Mouse (Mus musculus): ENCODE data around the gene Baz1b. TPM values are rescaled to one million over a fixed set of nuclear protein-coding genes. Genes with fewer than 3 reads are reported as not detected.

Gene Baz1b
- polyA plus RNA-seq, 1 experiment from 2014 or later = 52.8 TPM

- no peak overlapping the region for H3K27ac ChIP-seq
- H3K36me3 ChIP-seq (ENCODE audit: inconsistent target) = no peaks in the 10 kb centered on the region
- no peaks in the 10 kb centered on the region for H3K79me2 ChIP-seq (ENCODE audit: inconsistent target)
- no peak overlapping the region for H3K4me3 ChIP-seq (ENCODE audit: inconsistent target)
- 94% methylated on average over 10 of the region's 12 CpGs for WGBS (ENCODE audit: missing documents)
These were observed 70.5 kb downstream of the Baz1b start for GRCm38 (mm10) chr5:135257559-135257958.

- Histone ChIP-seq H3K4me3 (ENCODE audit: inconsistent target) (no peak overlapping the region), H3K36me3 (ENCODE audit: inconsistent target) (no peaks in the 10 kb centered on the region), H3K27ac (no peak overlapping the region), H3K79me2 (ENCODE audit: inconsistent target) (no peaks in the 10 kb centered on the region)
- 90% methylated on average over 20 of the region's 30 CpGs for WGBS (ENCODE audit: missing documents)
These were observed 71.5 kb downstream of the Baz1b start for GRCm38 (mm10) chr5:135258280-135259150.

GRCm38 (mm10) chr5:135263866-135264503 is 76.9 kb downstream of the Baz1b start:
- Histone ChIP-seq H3K36me3 (ENCODE audit: inconsistent target) (no peaks in the 10 kb centered on the region), H3K27ac (no peak overlapping the region), H3K79me2 (ENCODE audit: inconsistent target) (no peaks in the 10 kb centered on the region), H3K4me3 (ENCODE audit: inconsistent target) (no peak overlapping the region)
- 19% methylated on average over 17 of the region's 17 CpGs for WGBS (ENCODE audit: missing documents)

GRCm38 (mm10) chr5:135264548-135264947 is 77.5 kb downstream of the Baz1b start:
- Histone ChIP-seq H3K27ac (no peak overlapping the region), H3K4me3 (ENCODE audit: inconsistent target) (no peak overlapping the region), H3K79me2 (ENCODE audit: inconsistent target) (no peaks in the 10 kb centered on the region), H3K36me3 (ENCODE audit: inconsistent target) (no peaks in the 10 kb centered on the region)
- 4% methylated on average over 9 of the region's 9 CpGs for WGBS (ENCODE audit: missing documents)

GRCm38 (mm10) chr5:135269451-135269850 is 82.4 kb downstream of the Baz1b start:
- H3K27ac ChIP-seq = no peak overlapping the region
- 52% methylated on average over 8 of the region's 8 CpGs for WGBS (ENCODE audit: missing documents)

GRCm38 (mm10) chr5:135270361-135270760 is 83.3 kb downstream of the Baz1b start:
- WGBS (ENCODE audit: missing documents) = 83% methylated on average over 4 of the region's 4 CpGs
- Histone ChIP-seq H3K4me3 (ENCODE audit: inconsistent target) (no peak overlapping the region), H3K36me3 (ENCODE audit: inconsistent target) (no peaks in the 10 kb centered on the region), H3K79me2 (ENCODE audit: inconsistent target) (no peaks in the 10 kb centered on the region), H3K27ac (no peak overlapping the region)

More at GRCm38 (mm10) chr5:135269451-135269850, 82.4 kb downstream of the Baz1b start:
- H3K79me2 ChIP-seq (ENCODE audit: inconsistent target) = no peaks in the 10 kb centered on the region
- H3K36me3 ChIP-seq (ENCODE audit: inconsistent target) = no peaks in the 10 kb centered on the region
- no peak overlapping the region for H3K4me3 ChIP-seq (ENCODE audit: inconsistent target)

GRCm38 (mm10) chr5:135271563-135272165 is 84.6 kb downstream of the Baz1b start:
- no peak overlapping the region for H3K4me3 ChIP-seq (ENCODE audit: inconsistent target)
- no peaks in the 10 kb centered on the region for H3K79me2 ChIP-seq (ENCODE audit: inconsistent target)
- WGBS (ENCODE audit: missing documents) = 91% methylated on average over 12 of the region's 12 CpGs
- no peaks in the 10 kb centered on the region for H3K36me3 ChIP-seq (ENCODE audit: inconsistent target)
- H3K27ac ChIP-seq = no peak overlapping the region

GRCm38 (mm10) chr5:135274663-135275396 is 87.8 kb downstream of the Baz1b start:
- Histone ChIP-seq H3K79me2 (ENCODE audit: inconsistent target) (no peaks in the 10 kb centered on the region), H3K27ac (no peak overlapping the region), H3K36me3 (ENCODE audit: inconsistent target) (no peaks in the 10 kb centered on the region), H3K4me3 (ENCODE audit: inconsistent target) (no peak overlapping the region)
- 75% methylated on average over 15 of the region's 15 CpGs for WGBS (ENCODE audit: missing documents)

GRCm38 (mm10) chr5:135276597-135276996 is 89.5 kb downstream of the Baz1b start:
- no peak overlapping the region for H3K4me3 ChIP-seq (ENCODE audit: inconsistent target)
- WGBS (ENCODE audit: missing documents) = 75% methylated on average over 31 of the region's 36 CpGs
- H3K79me2 ChIP-seq (ENCODE audit: inconsistent target) = no peaks in the 10 kb centered on the region
- no peak overlapping the region for H3K27ac ChIP-seq
- no peaks in the 10 kb centered on the region for H3K36me3 ChIP-seq (ENCODE audit: inconsistent target)

- no peak overlapping the region for H3K4me3 ChIP-seq (ENCODE audit: inconsistent target)
- no peaks in the 10 kb centered on the region for H3K79me2 ChIP-seq (ENCODE audit: inconsistent target)
- no peaks in the 10 kb centered on the region for H3K36me3 ChIP-seq (ENCODE audit: inconsistent target)
- WGBS (ENCODE audit: missing documents) = 94% methylated on average over 9 of the region's 9 CpGs
- no peak overlapping the region for H3K27ac ChIP-seq
These were observed 93.2 kb downstream of the Baz1b start for GRCm38 (mm10) chr5:135280226-135280625.

- Histone ChIP-seq H3K27ac (no peak overlapping the region), H3K36me3 (ENCODE audit: inconsistent target) (no peaks in the 10 kb centered on the region), H3K79me2 (ENCODE audit: inconsistent target) (no peaks in the 10 kb centered on the region), H3K4me3 (ENCODE audit: inconsistent target) (no peak overlapping the region)
- 85% methylated on average over 3 of the region's 3 CpGs for WGBS (ENCODE audit: missing documents)
These were observed 98.1 kb downstream of the Baz1b start for GRCm38 (mm10) chr5:135285211-135285610.

- Histone ChIP-seq H3K79me2 (ENCODE audit: inconsistent target) (no peaks in the 10 kb centered on the region), H3K36me3 (ENCODE audit: inconsistent target) (no peaks in the 10 kb centered on the region), H3K27ac (no peak overlapping the region), H3K4me3 (ENCODE audit: inconsistent target) (no peak overlapping the region)
- WGBS (ENCODE audit: missing documents) = 1% methylated on average over 6 of the region's 6 CpGs
These were observed 99.1 kb downstream of the Baz1b start for GRCm38 (mm10) chr5:135286185-135286584.

- 89% methylated on average over 5 of the region's 5 CpGs for WGBS (ENCODE audit: missing documents)
- Histone ChIP-seq H3K4me3 (ENCODE audit: inconsistent target) (no peak overlapping the region), H3K36me3 (ENCODE audit: inconsistent target) (no peaks in the 10 kb centered on the region), H3K79me2 (ENCODE audit: inconsistent target) (no peaks in the 10 kb centered on the region), H3K27ac (no peak overlapping the region)
These were observed 99.9 kb downstream of the Baz1b start for GRCm38 (mm10) chr5:135286926-135287325.

- Histone ChIP-seq H3K79me2 (ENCODE audit: inconsistent target) (no peaks in the 10 kb centered on the region), H3K4me3 (ENCODE audit: inconsistent target) (no peak overlapping the region), H3K36me3 (ENCODE audit: inconsistent target) (no peaks in the 10 kb centered on the region), H3K27ac (no peak overlapping the region)
- 89% methylated on average over 6 of the region's 6 CpGs for WGBS (ENCODE audit: missing documents)
These were observed 103.6 kb downstream of the Baz1b start for GRCm38 (mm10) chr5:135290703-135291102.
